Mouse (Mus musculus): ENCODE measurements around the gene Clstn3.
A peak's percentile ranks its signal among the peaks of the same experiment; 100 is the strongest.
"Not testable (repeated sequence)": the region's sequence is repeated elsewhere in the genome, so short reads cannot be mapped to it uniquely, and the experiment has no call there.

The Clstn3 gene

GRCm38 (mm10) chr6:124448959-124449667 is 15.5 kb downstream of the Clstn3 start:
- no peak for DNase-seq (ENCODE audit: low spot score)

- DNase-seq (ENCODE audit: low spot score) = no peak
These were observed 16.3 kb downstream of the Clstn3 start for GRCm38 (mm10) chr6:124448186-124448852.

- no peak for DNase-seq (ENCODE audit: low spot score)
These were observed 17.2 kb downstream of the Clstn3 start for GRCm38 (mm10) chr6:124447356-124447755.

GRCm38 (mm10) chr6:124446459-124446858 is 18.1 kb downstream of the Clstn3 start:
- DNase-seq (ENCODE audit: low spot score) = no peak

- no peak for DNase-seq (ENCODE audit: low spot score)
These were observed 18.6 kb downstream of the Clstn3 start for GRCm38 (mm10) chr6:124446024-124446423.

GRCm38 (mm10) chr6:124443338-124443737 is 21.3 kb downstream of the Clstn3 start:
- DNase-seq (ENCODE audit: low spot score) = no peak

- DNase-seq (ENCODE audit: low spot score) = no peak
These were observed 28.3 kb downstream of the Clstn3 start for GRCm38 (mm10) chr6:124436245-124436644.

GRCm38 (mm10) chr6:124435173-124435572 is 29.4 kb downstream of the Clstn3 start:
- DNase-seq (ENCODE audit: low spot score) = no peak

- no peak for DNase-seq (ENCODE audit: low spot score)
These were observed 30.8 kb downstream of the Clstn3 start for GRCm38 (mm10) chr6:124433688-124434324.

GRCm38 (mm10) chr6:124430784-124431495 is 33.7 kb downstream of the Clstn3 start:
- no peak for DNase-seq (ENCODE audit: low spot score)

- DNase-seq (ENCODE audit: low spot score) = no peak
These were observed 34.2 kb downstream of the Clstn3 start for GRCm38 (mm10) chr6:124430379-124430778.

GRCm38 (mm10) chr6:124427791-124428576 is 36.6 kb downstream of the Clstn3 start:
- DNase-seq (ENCODE audit: low spot score) = no peak

GRCm38 (mm10) chr6:124427289-124427688 is 37.3 kb downstream of the Clstn3 start:
- DNase-seq (ENCODE audit: low spot score) = no peak

- DNase-seq (ENCODE audit: low spot score) = no peak
These were observed 38.0 kb downstream of the Clstn3 start for GRCm38 (mm10) chr6:124426604-124427003.

GRCm38 (mm10) chr6:124425523-124425922 is 39.1 kb downstream of the Clstn3 start:
- DNase-seq (ENCODE audit: low spot score) = no peak

GRCm38 (mm10) chr6:124425042-124425441 is 39.6 kb downstream of the Clstn3 start:
- not testable (repeated sequence) for DNase-seq (ENCODE audit: low spot score)

- no peak for DNase-seq (ENCODE audit: low spot score)
These were observed 40.5 kb downstream of the Clstn3 start for GRCm38 (mm10) chr6:124424068-124424498.

- no peak for DNase-seq (ENCODE audit: low spot score)
These were observed 45.9 kb downstream of the Clstn3 start for GRCm38 (mm10) chr6:124418686-124419085.

- peak; percentile 89 for DNase-seq (ENCODE audit: low spot score)
These were observed 49.1 kb downstream of the Clstn3 start for GRCm38 (mm10) chr6:124415347-124416088.

GRCm38 (mm10) chr6:124414927-124415325 is 49.7 kb downstream of the Clstn3 start, which contains the start of gene Pex5:
Gene Pex5, minus strand, starts transcription at chr6:124415067.
- DNase-seq (ENCODE audit: low spot score) = peak; percentile 97

Measured in layer of hippocampus, adult 11-12 months (tissue).